Mouse (Mus musculus) myocyte (in vitro differentiated cells): Measurements from ENCODE around the gene Cfd.

Experiments used
- CEBPB ChIP-seq: IDR thresholded peaks from 2 replicates; pipeline ENCODE4 v1.6.1; 2011; ENCODE audit warnings: mild to moderate bottlenecking, moderate library complexity; ENCODE audit not compliant: poor library complexity, insufficient read depth, severe bottlenecking
- MAX ChIP-seq: IDR thresholded peaks from one replicate; pipeline ENCODE4 v1.6.1; 2011; ENCODE audit warnings: low read depth, mild to moderate bottlenecking, control low read depth
- MYOD1 ChIP-seq, 3 experiments: IDR thresholded peaks; one replicate each; pipeline ENCODE4 v1.6.1; 2011; ENCODE audit warnings: control low read depth in 2 of 3, low read depth in 2 of 3, mild to moderate bottlenecking in 2 of 3, moderate library complexity in 1 of 3; ENCODE audit not compliant: insufficient read length in 2 of 3, control insufficient read depth in 1 of 3
- MYOG ChIP-seq, 3 experiments: IDR thresholded peaks; one replicate each; pipeline ENCODE4 v1.6.1; 2011; ENCODE audit warnings: control low read depth in 2 of 3, low read depth in 2 of 3, mild to moderate bottlenecking in 2 of 3; ENCODE audit not compliant: insufficient read length in 2 of 3, control insufficient read depth in 1 of 3, insufficient read depth in 1 of 3
- POLR2A ChIP-seq: IDR thresholded peaks from one replicate; pipeline ENCODE4 v1.6.1; 2011; ENCODE audit warnings: low read depth, mild to moderate bottlenecking, control low read depth, moderate library complexity; ENCODE audit not compliant: insufficient read length
- POLR2AphosphoS2 ChIP-seq: IDR thresholded peaks from one replicate; pipeline ENCODE4 v1.6.1; 2011; ENCODE audit warnings: low read depth, control low read depth; ENCODE audit not compliant: insufficient read length
- REST ChIP-seq: IDR thresholded peaks from one replicate; pipeline ENCODE4 v1.6.1; 2011; ENCODE audit warnings: mild to moderate bottlenecking, control low read depth, moderate library complexity; ENCODE audit not compliant: insufficient read depth, insufficient read length
- SRF ChIP-seq: IDR thresholded peaks from one replicate; pipeline ENCODE4 v1.6.1; 2011; ENCODE audit warnings: low read depth; ENCODE audit not compliant: control insufficient read depth, insufficient read length
- TCF12 ChIP-seq: IDR thresholded peaks from one replicate; pipeline ENCODE4 v1.6.1; 2011; ENCODE audit warnings: mild to moderate bottlenecking, control low read depth; ENCODE audit not compliant: poor library complexity, insufficient read depth, severe bottlenecking
- TCF3 ChIP-seq: IDR thresholded peaks from one replicate; pipeline ENCODE4 v1.6.1; 2011; ENCODE audit warnings: low read depth, control low read depth; ENCODE audit not compliant: insufficient read length
- USF1 ChIP-seq: IDR thresholded peaks from one replicate; pipeline ENCODE4 v1.6.1; 2011; ENCODE audit warnings: low read depth, mild to moderate bottlenecking, control low read depth, moderate library complexity

- TF ChIP-seq REST (no peak), POLR2A (no peak), POLR2AphosphoS2 (no peak), MYOG (IDR thresholded peaks at IDR 0.05; ENCODE audit: control insufficient read depth in 1 of 3, insufficient read depth in 1 of 3, insufficient read length in 2 of 3, low read depth in 2 of 3) (peak in 2 of 3 experiments; percentile 49 to 66), USF1 (no peak), MAX (no peak), SRF (no peak), TCF3 (no peak), MYOD1 (IDR thresholded peaks at IDR 0.05; ENCODE audit: control insufficient read depth in 1 of 3, insufficient read length in 2 of 3, low read depth in 2 of 3) (peak in 2 of 3 experiments; percentile 73 to 79), CEBPB (no peak), TCF12 (no peak)
Measured at GRCm38 (mm10) chr10:79934794-79935569, 44.3 kb downstream of the Cfd start.
